Mouse (Mus musculus) layer of hippocampus, adult 2 months (tissue): ENCODE measurements around the gene Cyb561d1. TPM values are rescaled to one million over a fixed set of nuclear protein-coding genes. Genes with fewer than 3 reads are reported as not detected.
A peak's percentile ranks its signal among the peaks of the same experiment; 100 is the strongest.

ENCODE experiments used
- DNase-seq, 2 experiments: peaks; one replicate each; pipeline ENCODE4 v3.0.0; 2022; ENCODE audit warnings: low spot score in 2 of 2
- H3K27ac ChIP-seq: fragments of 200-600 bp; 2 replicates; pipeline ENCODE4 v1.8.1; 2022
- H3K4me3 ChIP-seq: fragments of 200-600 bp; 2 replicates; pipeline ENCODE4 v1.8.1; 2022; ENCODE audit warnings: mild to moderate bottlenecking
- CTCF ChIP-seq: fragments of 200-600 bp; conservative IDR thresholded peaks from 2 replicates; pipeline ENCODE4 v1.8.1; 2022; ENCODE audit warnings: antibody characterized with exemption, mild to moderate bottlenecking, moderate library complexity
- total RNA-seq, 2 experiments: library from RNA; stranded (reverse); gene quantifications; 2 replicates each; pipeline ENCODE4 v1.2.3; 2021

Gene Cyb561d1
- total RNA-seq, 2 experiments from 2014 or later = 16.3 to 16.8 TPM

- H3K27ac ChIP-seq = peak overlapping the region; percentile 100
- H3K4me3 ChIP-seq = no peak overlapping the region
- TF ChIP-seq CTCF = no peak
- peak in 1 of 2 experiments; percentile 67 for DNase-seq
These were observed 10.8 kb upstream of the Cyb561d1 start for GRCm38 (mm10) chr3:108211845-108212244.

GRCm38 (mm10) chr3:108210771-108211139 lies 9.7 kb upstream of the Cyb561d1 start, which contains the start of gene Atxn7l2:
Gene Atxn7l2 (minus strand): TSS chr3:108210934.
- TF ChIP-seq CTCF = peak; percentile 66
- Histone ChIP-seq H3K4me3 (peak within 1 kb of the TSS; percentile 90), H3K27ac (peak within 1 kb of the TSS; percentile 100)
- peak in 1 of 2 experiments; percentile 71 for DNase-seq

GRCm38 (mm10) chr3:108209946-108210770 lies 9.1 kb upstream of the Cyb561d1 start:
- peak; percentile 91 to 95 for DNase-seq
- Histone ChIP-seq H3K4me3 (peak overlapping the region; percentile 90), H3K27ac (peak overlapping the region; percentile 100)
- no peak for TF ChIP-seq CTCF

GRCm38 (mm10) chr3:108209536-108209935 lies 8.5 kb upstream of the Cyb561d1 start:
- Histone ChIP-seq H3K4me3 (peak overlapping the region; percentile 90), H3K27ac (peak overlapping the region; percentile 100)
- TF ChIP-seq CTCF = no peak
- DNase-seq = no peak

GRCm38 (mm10) chr3:108209001-108209400 lies 8.0 kb upstream of the Cyb561d1 start:
- DNase-seq = no peak
- no peak for TF ChIP-seq CTCF
- peak overlapping the region; percentile 90 for H3K4me3 ChIP-seq
- H3K27ac ChIP-seq = peak overlapping the region; percentile 100

GRCm38 (mm10) chr3:108206731-108207375 lies 5.8 kb upstream of the Cyb561d1 start:
- peak in 1 of 2 experiments; percentile 31 for DNase-seq

GRCm38 (mm10) chr3:108205601-108206000 lies 4.6 kb upstream of the Cyb561d1 start:
- no peak for TF ChIP-seq CTCF
- DNase-seq = no peak
- Histone ChIP-seq H3K27ac (no peak overlapping the region), H3K4me3 (no peak overlapping the region)

More at GRCm38 (mm10) chr3:108206731-108207375, 5.8 kb upstream of the Cyb561d1 start:
- H3K27ac ChIP-seq = peak overlapping the region; percentile 55
- H3K4me3 ChIP-seq = no peak overlapping the region
- no peak for TF ChIP-seq CTCF

GRCm38 (mm10) chr3:108204470-108204869 lies 3.5 kb upstream of the Cyb561d1 start:
- DNase-seq = no peak
- H3K27ac ChIP-seq = no peak overlapping the region; the same call in 1 of the 2 replicates
- H3K4me3 ChIP-seq = no peak overlapping the region
- no peak for TF ChIP-seq CTCF

GRCm38 (mm10) chr3:108203621-108204325 lies 2.8 kb upstream of the Cyb561d1 start:
- no peak overlapping the region for H3K4me3 ChIP-seq
- TF ChIP-seq CTCF = peak; percentile 95
- DNase-seq = peak; percentile 79 to 89
- H3K27ac ChIP-seq = peak overlapping the region; percentile 97

GRCm38 (mm10) chr3:108203212-108203611 lies 2.2 kb upstream of the Cyb561d1 start:
- H3K4me3 ChIP-seq = no peak overlapping the region
- no peak for DNase-seq
- TF ChIP-seq CTCF = no peak
- H3K27ac ChIP-seq = peak overlapping the region; percentile 97

GRCm38 (mm10) chr3:108202506-108202905 lies 1.5 kb upstream of the Cyb561d1 start:
- no peak for TF ChIP-seq CTCF
- no peak for DNase-seq
- peak overlapping the region; percentile 97 for H3K27ac ChIP-seq
- no peak overlapping the region for H3K4me3 ChIP-seq

- no peak for TF ChIP-seq CTCF
- H3K27ac ChIP-seq = peak overlapping the region; percentile 97; the same call in 1 of the 2 replicates
These were observed 1.8 kb downstream of the Cyb561d1 start for GRCm38 (mm10) chr3:108199231-108199630.

GRCm38 (mm10) chr3:108197066-108197497 lies 3.9 kb downstream of the Cyb561d1 start:
- Histone ChIP-seq H3K4me3 (peak overlapping the region; percentile 32), H3K27ac (peak overlapping the region; percentile 97)
- TF ChIP-seq CTCF = no peak
- peak; percentile 74 to 84 for DNase-seq

More at GRCm38 (mm10) chr3:108199231-108199630, 1.8 kb downstream of the Cyb561d1 start:
- H3K4me3 ChIP-seq = no peak overlapping the region
- DNase-seq = no peak
